Mouse (Mus musculus) hindbrain, embryonic 11.5 days (tissue): ENCODE measurements around the gene Rasgrf2. TPM values are rescaled to one million over a fixed set of nuclear protein-coding genes. Genes with fewer than 3 reads are reported as not detected.

Experiments
- ATAC-seq: fragments of 200-750 bp; cut with Nextera tagmentation; 2 replicates; pipeline ENCODE4 v1.8.0; 2017; ENCODE audit warnings: mild to moderate bottlenecking, moderate TSS enrichment, moderate library complexity; ENCODE audit not compliant: low FRiP score
- DNase-seq: peaks from one replicate; pipeline ENCODE4 v3.0.0-alpha.2; 2015; ENCODE audit warnings: low spot score
- H3K27ac ChIP-seq: fragments of 300-500 bp; sonication (generic); 2 replicates; pipeline ENCODE4 v1.5.1; 2014; ENCODE audit warnings: mild to moderate bottlenecking, low read depth, low read length
- H3K27me3 ChIP-seq: fragments of 300-500 bp; sonication (generic); 2 replicates; pipeline ENCODE4 v1.6.1; 2014; ENCODE audit warnings: mild to moderate bottlenecking, low read length, moderate library complexity, mixed read lengths; ENCODE audit not compliant: control insufficient read depth, insufficient read depth
- H3K36me3 ChIP-seq: fragments of 300-500 bp; sonication (generic); 2 replicates; pipeline ENCODE4 v1.6.1; 2014; ENCODE audit warnings: mild to moderate bottlenecking, low read length, moderate library complexity, mixed read lengths; ENCODE audit not compliant: control insufficient read depth, insufficient read depth
- H3K4me1 ChIP-seq: fragments of 300-500 bp; sonication (generic); replicated peaks from 2 replicates; pipeline ENCODE4 v1.6.1; 2014; ENCODE audit warnings: low read length, mixed read lengths; ENCODE audit not compliant: control insufficient read depth, insufficient read depth
- H3K4me2 ChIP-seq: fragments of 300-500 bp; sonication (generic); replicated peaks from 2 replicates; pipeline ENCODE4 v1.6.1; 2014; ENCODE audit warnings: mild to moderate bottlenecking, low read depth, low read length
- H3K4me3 ChIP-seq: fragments of 300-500 bp; sonication (generic); 2 replicates; pipeline ENCODE4 v1.5.1; 2014; ENCODE audit warnings: low read depth, low read length
- H3K9ac ChIP-seq: fragments of 300-500 bp; sonication (generic); 2 replicates; pipeline ENCODE4 v1.6.1; 2014; ENCODE audit warnings: low read depth, low read length
- H3K9me3 ChIP-seq: fragments of 300-500 bp; sonication (generic); 2 replicates; pipeline ENCODE4 v1.6.1; 2016; ENCODE audit warnings: low read length; ENCODE audit not compliant: control insufficient read depth
- WGBS: fragments of 180-500 bp; shearing (Covaris S2); extraction: QIAGEN DNeasy Blood & Tissue Kit; methylation state at CpG from one replicate; pipeline ENCODE4 v1.1.7; 2014; 5-methylcytosine and 5-hydroxymethylcytosine counted together
- polyA plus RNA-seq: library from polyadenylated mRNA; unstranded; fragments of >200 nt; fragmentation: Nextera tagmentation; extraction: Ambion mirVana; gene quantifications from 2 replicates; pipeline ENCODE4 v1.2.1, GENCODE M21; 2014

The Rasgrf2 gene
- polyA plus RNA-seq, 1 experiment from 2014 or later = 0.12 TPM

GRCm38 (mm10) chr13:91985019-91985418 lies 146.4 kb downstream of the Rasgrf2 start:
- DNase-seq = no peak
- H3K27me3 ChIP-seq = no peaks in the 10 kb centered on the region
- ATAC-seq = no peak

GRCm38 (mm10) chr13:91982080-91982479 lies 149.4 kb downstream of the Rasgrf2 start:
- WGBS = 90% methylated on average over 3 of the region's 3 CpGs
- no peak overlapping the region for H3K27ac ChIP-seq
- no peaks in the 10 kb centered on the region for H3K4me1 ChIP-seq
- H3K9ac ChIP-seq = no peak overlapping the region
- H3K36me3 ChIP-seq = no peaks in the 10 kb centered on the region
- ATAC-seq = no peak
- no peak overlapping the region for H3K4me3 ChIP-seq
- no peaks in the 10 kb centered on the region for H3K27me3 ChIP-seq
- no peak overlapping the region for H3K4me2 ChIP-seq
- no peak for DNase-seq
- H3K9me3 ChIP-seq = no peaks in the 10 kb centered on the region

More at GRCm38 (mm10) chr13:91985019-91985418, 146.4 kb downstream of the Rasgrf2 start:
- Histone ChIP-seq H3K36me3 (no peaks in the 10 kb centered on the region), H3K4me2 (no peak overlapping the region), H3K4me3 (no peak overlapping the region), H3K27ac (no peak overlapping the region), H3K9ac (no peak overlapping the region), H3K9me3 (no peaks in the 10 kb centered on the region), H3K4me1 (no peaks in the 10 kb centered on the region)

- Histone ChIP-seq H3K4me2 (no peak overlapping the region), H3K4me3 (no peak overlapping the region), H3K9ac (no peak overlapping the region), H3K4me1 (no peaks in the 10 kb centered on the region), H3K9me3 (no peaks in the 10 kb centered on the region), H3K27ac (no peak overlapping the region), H3K36me3 (no peaks in the 10 kb centered on the region), H3K27me3 (no peaks in the 10 kb centered on the region)
- WGBS = 88% methylated on average over 1 of the region's 1 CpGs
- no peak for DNase-seq
- ATAC-seq = no peak
These were observed 150.0 kb downstream of the Rasgrf2 start for GRCm38 (mm10) chr13:91981414-91981813.

- Histone ChIP-seq H3K36me3 (no peaks in the 10 kb centered on the region), H3K4me1 (no peaks in the 10 kb centered on the region), H3K4me3 (no peak overlapping the region), H3K27me3 (no peaks in the 10 kb centered on the region), H3K9me3 (no peaks in the 10 kb centered on the region), H3K9ac (no peak overlapping the region), H3K27ac (no peak overlapping the region), H3K4me2 (no peak overlapping the region)
- ATAC-seq (no peak), DNase-seq (no peak)
- WGBS = 56% methylated on average over 1 of the region's 1 CpGs
These were observed 154.5 kb downstream of the Rasgrf2 start for GRCm38 (mm10) chr13:91976971-91977370.

- no peaks in the 10 kb centered on the region for H3K27me3 ChIP-seq
- WGBS = 98% methylated on average over 2 of the region's 2 CpGs
- H3K4me2 ChIP-seq = no peak overlapping the region
- no peaks in the 10 kb centered on the region for H3K36me3 ChIP-seq
- ATAC-seq (no peak), DNase-seq (no peak)
- no peaks in the 10 kb centered on the region for H3K9me3 ChIP-seq
- H3K9ac ChIP-seq = no peak overlapping the region
- H3K27ac ChIP-seq = no peak overlapping the region
- no peaks in the 10 kb centered on the region for H3K4me1 ChIP-seq
- no peak overlapping the region for H3K4me3 ChIP-seq
These were observed 154.9 kb downstream of the Rasgrf2 start for GRCm38 (mm10) chr13:91976541-91976940.

- Histone ChIP-seq H3K4me1 (no peaks in the 10 kb centered on the region), H3K4me2 (no peak overlapping the region), H3K9me3 (no peaks in the 10 kb centered on the region), H3K9ac (no peak overlapping the region), H3K36me3 (no peaks in the 10 kb centered on the region), H3K27me3 (no peaks in the 10 kb centered on the region), H3K4me3 (no peak overlapping the region), H3K27ac (no peak overlapping the region)
- 94% methylated on average over 1 of the region's 1 CpGs for WGBS
- ATAC-seq = no peak
- no peak for DNase-seq
These were observed 157.3 kb downstream of the Rasgrf2 start for GRCm38 (mm10) chr13:91974154-91974553.

GRCm38 (mm10) chr13:91971246-91971645 lies 160.2 kb downstream of the Rasgrf2 start:
- Histone ChIP-seq H3K4me2 (no peak overlapping the region), H3K27me3 (no peaks in the 10 kb centered on the region), H3K4me1 (no peaks in the 10 kb centered on the region), H3K4me3 (no peak overlapping the region), H3K9me3 (no peaks in the 10 kb centered on the region), H3K9ac (no peak overlapping the region), H3K27ac (no peak overlapping the region), H3K36me3 (no peaks in the 10 kb centered on the region)
- WGBS = 77% methylated on average over 3 of the region's 3 CpGs
- no peak for DNase-seq
- ATAC-seq = no peak

GRCm38 (mm10) chr13:91956474-91956873 lies 175.0 kb downstream of the Rasgrf2 start:
- no peak for ATAC-seq
- Histone ChIP-seq H3K36me3 (no peaks in the 10 kb centered on the region), H3K9ac (no peak overlapping the region)

GRCm38 (mm10) chr13:91955646-91956045 lies 175.8 kb downstream of the Rasgrf2 start:
- no peak overlapping the region for H3K4me3 ChIP-seq
- no peaks in the 10 kb centered on the region for H3K36me3 ChIP-seq
- H3K27ac ChIP-seq = no peak overlapping the region
- H3K4me2 ChIP-seq = no peak overlapping the region
- H3K27me3 ChIP-seq = no peaks in the 10 kb centered on the region
- no peaks in the 10 kb centered on the region for H3K4me1 ChIP-seq
- WGBS = 94% methylated on average over 2 of the region's 2 CpGs
- H3K9ac ChIP-seq = no peak overlapping the region
- no peaks in the 10 kb centered on the region for H3K9me3 ChIP-seq
- DNase-seq (no peak), ATAC-seq (no peak)

More at GRCm38 (mm10) chr13:91956474-91956873, 175.0 kb downstream of the Rasgrf2 start:
- no peaks in the 10 kb centered on the region for H3K27me3 ChIP-seq
- DNase-seq = no peak
- no peak overlapping the region for H3K4me3 ChIP-seq
- no peaks in the 10 kb centered on the region for H3K9me3 ChIP-seq
- no peak overlapping the region for H3K4me2 ChIP-seq
- H3K4me1 ChIP-seq = no peaks in the 10 kb centered on the region
- H3K27ac ChIP-seq = no peak overlapping the region
